Comparison of ENCODE assay signal across 27 mouse cellular contexts in genomic region chr10:63947266-63947665, GRCm38 (mm10). TPM values are rescaled to one million over a fixed set of nuclear protein-coding genes. Genes with fewer than 3 reads are reported as not detected.
DNase-seq lines count a peak whose midpoint lies in the region; ATAC-seq and TF ChIP-seq lines count a peak whose summit lies in the region.
"Had no signal": no experiment of that assay in that cellular context is flagged by ENCODE, and none has a peak within 500 bp of the region (broad histone marks: within the 10 kb centered on the region; RNA-seq: fewer than 3 reads in every experiment).

No protein-coding gene starts in this region.

- peak; percentile 75 for ATAC-seq in cerebellum, adult (ENCODE audit: insufficient number of reproducible peaks, low FRiP score, low TSS enrichment)
- ATAC-seq in intestine, postnatal 0 days = no peak
- ATAC-seq: CD4-positive, CD25-positive, alpha-beta regulatory T cell, adult 4 months; forebrain, postnatal 0 days; intestine, embryonic 16.5 days; lung, postnatal 0 days; midbrain, embryonic 15.5 days had no signal

- H3K36me3 ChIP-seq in intestine, postnatal 0 days (ENCODE audit: control insufficient read depth, insufficient read depth) = no peaks in the 10 kb centered on the region
- H3K36me3 ChIP-seq: embryonic facial prominence, embryonic 13.5 days; G1E; heart, embryonic 10.5 days; liver, embryonic 15.5 days; midbrain, embryonic 15.5 days had no signal

- no peaks in the 10 kb centered on the region for H3K27me3 ChIP-seq in intestine, postnatal 0 days (replicated peaks; ENCODE audit: control insufficient read depth, insufficient read depth, low read length)
- H3K27me3 ChIP-seq: embryonic facial prominence, embryonic 13.5 days; liver, embryonic 15.5 days; megakaryocyte, embryonic 14.5 days; midbrain, embryonic 15.5 days had no signal

- no peak overlapping the region for H3K27ac ChIP-seq in intestine, postnatal 0 days (ENCODE audit: low read depth, low read length)
- H3K27ac ChIP-seq: embryonic facial prominence, embryonic 13.5 days; heart, embryonic 10.5 days; hindbrain, embryonic 14.5 days; liver, embryonic 15.5 days; midbrain, embryonic 15.5 days had no signal

- no peak overlapping the region for H3K4me2 ChIP-seq in intestine, postnatal 0 days (replicated peaks; ENCODE audit: low read depth)
- H3K4me2 ChIP-seq: embryonic facial prominence, embryonic 13.5 days; hindbrain, embryonic 14.5 days; liver, embryonic 15.5 days; midbrain, embryonic 15.5 days had no signal

- 83% methylated on average over 4 of the region's 4 CpGs for WGBS in intestine, postnatal 0 days

- intact Hi-C loops in left cerebral cortex, postnatal 10 days (cut with DNase I) = no loop called here

- H3K9ac ChIP-seq in intestine, postnatal 0 days (ENCODE audit: low read depth, low read length) = no peak overlapping the region
- H3K9ac ChIP-seq: embryonic facial prominence, embryonic 13.5 days; forebrain, postnatal 0 days; hindbrain, embryonic 14.5 days; liver, embryonic 15.5 days; midbrain, embryonic 15.5 days had no signal

- DNase-seq in cerebellum, postnatal 4 days (ENCODE audit: low spot score in 2 of 2) = no peak
- peak; percentile 34 to 46 for DNase-seq in left cerebral cortex, adult 18-20 months (ENCODE audit: low spot score in 2 of 2)
- DNase-seq in left cerebral cortex, postnatal 10 days (ENCODE audit: extremely low spot score in 1 of 2, low spot score in 2 of 2) = no peak
- DNase-seq in cerebellum, postnatal 14 days = peak; percentile 20 to 56
- peak; percentile 20 for DNase-seq in right cerebral cortex, postnatal 25 days
- no peak for DNase-seq in embryo, embryonic 9.5 days (ENCODE audit: extremely low spot score)
- DNase-seq: forebrain, postnatal 0 days; gastrocnemius, postnatal 36 days; heart, postnatal 14 days; kidney, postnatal 14 days; thymus, postnatal 36 days had no signal

- no peaks in the 10 kb centered on the region for H3K4me1 ChIP-seq in intestine, postnatal 0 days (replicated peaks; ENCODE audit: control insufficient read depth, insufficient read depth, low read length)
- H3K4me1 ChIP-seq: embryonic facial prominence, embryonic 13.5 days; liver, embryonic 15.5 days; megakaryocyte, embryonic 14.5 days; midbrain, embryonic 15.5 days had no signal

- H3K9me3 ChIP-seq in intestine, postnatal 0 days (ENCODE audit: control insufficient read depth) = no peaks in the 10 kb centered on the region
- H3K9me3 ChIP-seq: embryonic facial prominence, embryonic 13.5 days; G1E; heart, embryonic 10.5 days; liver, embryonic 15.5 days; midbrain, embryonic 15.5 days had no signal

- H3K4me3 ChIP-seq in intestine, postnatal 0 days (ENCODE audit: low read depth, low read length) = no peak overlapping the region
- H3K4me3 ChIP-seq: embryonic facial prominence, embryonic 13.5 days; heart, embryonic 10.5 days; liver, embryonic 15.5 days; megakaryocyte, embryonic 14.5 days; midbrain, embryonic 15.5 days had no signal

- no peak for TF ChIP-seq CTCF in intestine, postnatal 0 days (IDR thresholded peaks at IDR 0.05; ENCODE audit: low read depth)

RNA-seq across cellular contexts. Expression of gene Gm10118, which starts 20.0 kb away (rescaled TPM):
- total RNA-seq in left cerebral cortex, adult 18-20 months (2021) = 1 to 10 TPM; 5.4 to 5.8 TPM
- 1 to 10 TPM; 4.6 to 5.4 TPM for total RNA-seq in left cerebral cortex, postnatal 10 days (2021)
- polyA plus RNA-seq in intestine, postnatal 0 days (2015; fragmentation: Nextera tagmentation; extraction: Ambion mirVana) = 0.08 and 0.18 TPM in 2 replicates
- total RNA-seq: adrenal gland, adult 18-20 months; common myeloid progenitor, adult 5-6 weeks; gastrocnemius, postnatal 36 days; heart, postnatal 14 days; neutrophil, adult 5-6 weeks had no signal
- polyA plus RNA-seq: CD4-positive, CD25-positive, alpha-beta regulatory T cell, adult 4 months; G1E; liver, embryonic 15.5 days; lung, postnatal 0 days; testis, adult 2 months had no signal

Comparison
In these comparisons a context has a peak if more than half of its experiments do, and no peak if none do; other contexts are left out.
1. DNase-seq: peak in left cerebral cortex, adult 18-20 months (2 of 2), cerebellum, postnatal 14 days (2 of 2) and right cerebral cortex, postnatal 25 days (single experiment); none in cerebellum, postnatal 4 days (0 of 2), left cerebral cortex, postnatal 10 days (0 of 2) and embryo, embryonic 9.5 days (single experiment).